Mouse (Mus musculus): ENCODE results near the gene Gucy2c. TPM values are rescaled to one million over a fixed set of nuclear protein-coding genes. Genes with fewer than 3 reads are reported as not detected.
A peak's percentile ranks its signal among the peaks of the same experiment; 100 is the strongest.

Gene Gucy2c
- polyA plus RNA-seq, 1 experiment from 2014 or later, result 78.4 TPM

DNA sequence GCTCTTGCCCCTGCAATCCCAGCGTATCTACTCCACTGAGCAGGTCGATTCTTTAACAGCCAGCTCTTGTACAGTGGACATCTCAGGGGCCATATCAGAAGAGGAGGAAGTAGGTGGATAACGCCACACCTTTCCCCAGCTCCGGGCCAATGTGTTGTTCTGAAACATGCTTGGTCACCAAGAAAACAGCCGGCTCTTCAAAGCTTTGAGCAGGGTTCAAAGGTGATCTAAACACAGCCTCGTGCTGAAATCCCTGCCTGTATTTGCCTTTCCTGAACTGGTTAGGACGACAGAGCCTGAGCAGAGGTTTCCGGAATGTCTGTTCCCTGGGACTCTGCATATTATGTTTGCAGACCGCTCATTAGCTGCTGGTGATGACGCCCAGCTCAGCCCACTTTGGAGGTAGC, 134.1 kb downstream of the Gucy2c start:
- no peaks in the 10 kb centered on the region for H3K9me3 ChIP-seq (ENCODE audit: control insufficient read depth)
- 21% methylated on average over 10 of the region's 10 CpGs for WGBS

More for the DNA sequence above, 134.1 kb downstream of the Gucy2c start:
- peak overlapping the region; percentile 57; the same call in 1 of the 2 replicates for H3K27ac ChIP-seq (ENCODE audit: low read depth, low read length)
- no peak for TF ChIP-seq CTCF (IDR thresholded peaks at IDR 0.05; ENCODE audit: low read depth)
- H3K4me3 ChIP-seq (ENCODE audit: low read depth, low read length), result no peak overlapping the region
- no peak overlapping the region for H3K4me2 ChIP-seq (replicated peaks; ENCODE audit: low read depth)
- no peaks in the 10 kb centered on the region; the same call in 1 of the 2 replicates for H3K36me3 ChIP-seq (ENCODE audit: control insufficient read depth, insufficient read depth)
- H3K9ac ChIP-seq (ENCODE audit: low read depth, low read length), result no peak overlapping the region
- H3K4me1 ChIP-seq (replicated peaks; ENCODE audit: control insufficient read depth, insufficient read depth, low read length), result no peaks in the 10 kb centered on the region; the same call in 1 of the 2 replicates
- H3K27me3 ChIP-seq (replicated peaks; ENCODE audit: control insufficient read depth, insufficient read depth, low read length), result no peaks in the 10 kb centered on the region
- ATAC-seq, result peak; percentile 96

Small RNAs within 50 kb of the gene (microRNA-seq; reads per million reads assigned to microRNA genes)
- not detected for gene Gm44364

Other genes starting within 250 kb of the Gucy2c start
- 108 and 116 TPM in 2 replicates for gene Plbd1, start 119.8 kb downstream of the Gucy2c start, polyA plus RNA-seq (2015; fragmentation: Nextera tagmentation; extraction: Ambion mirVana)
- 0.46 and 0.76 TPM in 2 replicates for gene Hist4h4, start 22.6 kb upstream of the Gucy2c start, polyA plus RNA-seq (2015; fragmentation: Nextera tagmentation; extraction: Ambion mirVana)
- gene H2afj, start 26.5 kb upstream of the Gucy2c start, polyA plus RNA-seq (2015; fragmentation: Nextera tagmentation; extraction: Ambion mirVana), result 231 and 241 TPM in 2 replicates
- gene BC049715, start 45.9 kb upstream of the Gucy2c start, polyA plus RNA-seq (2015; fragmentation: Nextera tagmentation; extraction: Ambion mirVana), result 0.47 and 1.8 TPM in 2 replicates
- gene Wbp11, start 46.5 kb upstream of the Gucy2c start, polyA plus RNA-seq (2015; fragmentation: Nextera tagmentation; extraction: Ambion mirVana), result 41.4 and 45.2 TPM in 2 replicates
- 0.76 and 1.3 TPM in 2 replicates for gene Smco3, start 53.7 kb upstream of the Gucy2c start, polyA plus RNA-seq (2015; fragmentation: Nextera tagmentation; extraction: Ambion mirVana)
- 0.55 and 0.64 TPM in 2 replicates for gene Art4, start 76.0 kb upstream of the Gucy2c start, polyA plus RNA-seq (2015; fragmentation: Nextera tagmentation; extraction: Ambion mirVana)
- 74.8 and 76.7 TPM in 2 replicates for gene Mgp, start 94.1 kb upstream of the Gucy2c start, polyA plus RNA-seq (2015; fragmentation: Nextera tagmentation; extraction: Ambion mirVana)
- 0.48 and 0.68 TPM in 2 replicates for gene Erp27, start 140.4 kb upstream of the Gucy2c start, polyA plus RNA-seq (2015; fragmentation: Nextera tagmentation; extraction: Ambion mirVana)
- gene Pde6h, start 142.1 kb upstream of the Gucy2c start, polyA plus RNA-seq (2015; fragmentation: Nextera tagmentation; extraction: Ambion mirVana), result 0.44 TPM in 1 of 2 replicates, not detected in the other
- 22.2 and 22.6 TPM in 2 replicates for gene Arhgdib, start 160.1 kb upstream of the Gucy2c start, polyA plus RNA-seq (2015; fragmentation: Nextera tagmentation; extraction: Ambion mirVana)

Measured in intestine, postnatal 0 days (tissue).